Mouse (Mus musculus): ENCODE measurements around the gene Ccdc167.

Gene Ccdc167

DNA sequence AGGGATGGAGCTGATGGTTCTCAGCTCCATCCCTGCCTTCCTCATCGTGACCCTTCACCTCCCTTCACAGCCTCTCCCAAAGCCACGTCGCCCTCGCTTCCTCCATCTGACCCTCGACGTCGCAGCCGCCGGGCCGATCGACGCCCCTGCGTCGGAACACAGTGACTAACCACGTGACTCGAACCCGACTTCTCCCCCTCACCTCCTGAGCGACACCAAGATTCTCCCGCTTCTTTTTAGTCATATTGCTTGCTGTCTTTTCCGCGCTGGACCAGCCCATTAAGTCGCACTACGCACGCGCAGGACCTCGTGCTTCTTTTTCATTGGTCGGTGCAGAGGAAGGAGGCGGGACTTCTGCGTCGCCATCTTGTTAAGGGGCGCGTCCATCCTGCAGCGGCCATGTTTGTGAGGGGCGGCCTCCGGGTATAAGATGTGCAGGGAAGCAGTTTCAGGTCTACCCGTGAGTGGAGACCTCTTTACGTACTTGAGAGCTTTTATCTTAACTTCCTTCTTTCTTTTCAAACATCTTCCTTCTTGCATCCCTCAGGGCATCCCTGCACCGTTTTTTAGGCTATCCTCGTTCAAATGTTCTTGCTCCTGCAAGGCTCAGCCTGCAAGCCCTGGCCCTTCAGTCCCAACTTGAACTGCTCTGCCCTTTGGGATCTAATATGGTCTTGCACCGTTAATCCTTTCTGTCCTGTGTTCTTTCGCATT, at the start of gene Ccdc167:
Gene Ccdc167, minus strand, starts transcription at position 313 of the 714 bp plus-strand sequence.
- in situ Hi-C loops (cut with MboI; ENCODE audit: unreplicated experiment in 2 of 2), result loop anchor here in 1 of 2 experiments (5.0 kb wide), 1 partner anchor 55 kb away; no protein-coding TSS in a partner anchor

DNA sequence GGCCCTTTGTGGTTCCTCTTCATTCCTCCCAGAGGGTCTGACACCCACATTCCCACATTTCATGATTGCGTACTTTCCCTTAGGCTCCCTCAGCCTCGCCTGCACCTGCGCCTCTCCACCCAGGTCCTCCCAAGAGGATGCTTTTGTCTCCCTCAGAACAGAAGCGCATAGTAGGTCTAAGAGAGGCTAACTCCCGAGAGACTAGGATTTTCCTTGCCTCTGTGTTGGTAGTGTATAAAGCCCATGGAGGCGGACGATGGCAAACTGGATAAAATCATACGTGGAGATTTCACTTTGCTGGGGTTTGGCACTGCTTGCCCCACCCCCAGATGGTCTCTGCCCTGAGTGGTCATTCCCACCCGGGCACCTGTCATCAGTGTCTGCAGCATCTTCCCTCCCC, 48.5 kb upstream of the Ccdc167 start:
- in situ Hi-C loops (cut with MboI; ENCODE audit: unreplicated experiment in 2 of 2), result loop anchor here in 1 of 2 experiments (25.0 kb wide), 1 partner anchor 128 kb away; no protein-coding TSS in a partner anchor

DNA sequence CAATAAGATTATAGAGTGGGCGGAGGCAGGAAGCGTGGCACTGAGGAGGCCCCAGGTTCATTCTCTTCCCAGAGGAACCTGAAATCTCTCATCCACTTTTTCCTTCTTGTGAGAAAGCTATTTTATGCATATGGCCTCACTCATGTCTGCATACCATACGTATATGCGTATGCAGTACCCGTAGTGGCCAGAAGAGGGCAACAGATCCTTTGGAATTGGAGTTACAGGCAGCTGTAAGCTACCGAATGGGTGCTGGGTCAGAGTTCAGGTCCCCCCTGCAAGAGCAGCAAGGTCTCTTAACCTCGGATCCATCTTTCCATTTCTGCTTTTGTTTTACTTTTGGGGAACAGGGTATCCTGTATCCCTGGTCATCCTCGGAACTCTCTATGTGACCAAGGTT, 45.7 kb upstream of the Ccdc167 start:
- in situ Hi-C loops (cut with MboI; ENCODE audit: unreplicated experiment in 2 of 2), result loop anchor here in 1 of 2 experiments (5.0 to 25.0 kb wide), 2 partner anchors 50 to 125 kb away; no protein-coding TSS in a partner anchor

DNA sequence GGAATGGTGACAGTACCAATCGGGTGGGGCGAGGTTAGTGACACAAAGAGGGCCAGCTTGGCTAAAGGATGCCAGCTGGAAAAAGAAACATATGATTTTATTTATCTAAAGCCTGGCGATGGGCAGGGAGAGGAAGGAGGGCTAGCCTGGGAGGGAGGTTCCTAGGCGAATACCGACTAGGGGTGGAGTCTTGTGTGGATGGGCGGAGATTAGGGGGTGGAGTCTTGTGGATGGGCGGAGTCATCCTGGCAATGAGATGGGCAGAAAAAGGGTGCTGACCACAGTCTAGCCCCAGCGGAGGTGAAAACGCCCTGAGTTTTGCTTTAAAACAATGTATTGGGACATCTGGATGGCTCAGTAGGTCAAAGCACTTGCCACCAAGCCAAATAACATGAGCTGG, 45.1 kb upstream of the Ccdc167 start:
- in situ Hi-C loops (cut with MboI; ENCODE audit: unreplicated experiment in 2 of 2), result loop anchor here in 1 of 2 experiments (5.0 to 25.0 kb wide), 2 partner anchors 50 to 125 kb away; no protein-coding TSS in a partner anchor

DNA sequence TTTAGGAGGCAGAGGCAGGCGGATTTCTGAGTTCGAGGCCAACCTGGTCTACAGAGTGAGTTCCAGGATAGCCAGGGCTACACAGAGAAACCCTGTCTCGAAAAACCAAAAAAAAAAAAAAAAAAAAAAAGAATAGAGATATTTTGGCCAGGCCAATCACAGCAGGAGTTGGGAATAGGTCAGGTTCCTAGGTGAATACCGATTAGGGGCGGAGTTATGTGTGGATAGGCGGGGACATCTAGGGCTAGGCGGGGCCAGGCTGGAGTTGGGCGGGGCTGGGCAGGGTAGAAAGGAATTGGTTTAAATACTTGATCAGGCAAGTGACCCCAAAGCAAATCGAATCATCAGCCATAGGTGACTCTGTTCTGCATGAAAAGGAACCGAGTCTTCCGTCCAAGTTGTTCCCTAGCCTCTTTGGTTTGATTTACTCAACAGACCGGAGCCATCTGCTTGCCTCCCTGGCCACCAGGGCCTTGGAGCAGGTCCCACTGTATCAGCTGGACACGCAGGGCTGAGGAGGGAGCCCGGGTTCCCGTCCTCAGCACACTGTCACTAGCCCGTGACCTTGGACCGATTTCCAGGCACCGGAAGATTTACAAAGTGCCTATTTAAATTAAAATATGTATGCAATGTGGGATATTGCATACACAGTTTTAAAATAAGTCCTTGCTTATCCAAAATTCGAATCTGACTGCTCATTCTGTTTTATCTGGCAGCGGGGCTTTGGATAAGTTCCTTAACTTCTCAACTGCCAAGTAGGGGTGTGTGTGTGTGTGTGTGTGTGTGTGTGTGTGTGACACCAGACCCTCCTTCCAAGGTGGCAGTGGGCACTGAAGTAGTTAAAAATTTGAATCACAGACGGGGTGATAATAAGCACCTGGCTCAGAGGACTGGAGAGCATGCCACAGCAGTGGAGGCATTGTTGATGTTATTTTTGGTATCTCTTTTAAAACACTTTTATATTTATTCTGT, 43.8 kb upstream of the Ccdc167 start:
- in situ Hi-C loops (cut with MboI; ENCODE audit: unreplicated experiment in 2 of 2), result loop anchor here in 1 of 2 experiments (5.0 to 25.0 kb wide), 2 partner anchors 48 to 123 kb away; no protein-coding TSS in a partner anchor

DNA sequence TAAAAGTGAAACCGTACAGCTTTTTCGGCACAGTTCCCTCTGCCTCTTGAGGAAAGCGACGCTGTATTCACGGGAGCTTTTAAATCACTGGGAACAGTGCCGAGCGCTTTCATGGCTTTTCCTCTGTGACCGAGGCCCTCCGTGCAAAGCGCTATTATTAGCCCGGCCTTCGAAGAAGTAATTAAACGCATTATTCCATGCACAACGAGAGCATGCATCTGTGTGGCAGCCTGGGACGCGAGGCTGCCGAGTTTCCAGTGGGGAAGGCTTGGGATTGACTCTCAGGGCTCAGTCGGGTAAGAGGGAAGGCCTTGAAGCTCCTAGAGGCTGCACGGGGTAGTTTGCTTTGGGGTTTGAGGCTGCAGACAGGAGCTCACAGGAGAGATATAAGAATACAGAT, 43.1 kb upstream of the Ccdc167 start:
- in situ Hi-C loops (cut with MboI; ENCODE audit: unreplicated experiment in 2 of 2), result loop anchor here in 1 of 2 experiments (5.0 to 25.0 kb wide), 2 partner anchors 48 to 123 kb away; no protein-coding TSS in a partner anchor

DNA sequence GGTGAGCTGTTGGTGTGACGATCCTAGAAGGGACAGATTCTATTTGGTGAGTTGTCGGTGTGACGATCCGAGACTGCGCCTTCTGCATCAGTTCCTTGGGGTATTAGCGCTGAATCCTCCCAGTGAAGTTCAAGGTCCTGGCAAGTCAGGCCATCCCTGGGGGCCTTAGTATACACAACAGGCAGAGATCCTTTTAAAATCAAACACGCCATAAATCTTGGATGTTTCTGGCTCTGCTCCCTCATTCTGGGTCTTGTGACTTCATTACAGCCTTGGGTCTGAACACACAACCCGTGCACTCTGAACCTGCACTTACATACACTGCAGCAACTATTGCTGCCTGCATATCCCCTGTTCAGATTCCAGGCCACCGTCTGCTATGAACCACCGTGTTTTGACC, 39.5 kb upstream of the Ccdc167 start:
- in situ Hi-C loops (cut with MboI; ENCODE audit: unreplicated experiment in 2 of 2), result loop anchor here in 1 of 2 experiments (25.0 kb wide), 1 partner anchor 119 kb away; no protein-coding TSS in a partner anchor

DNA sequence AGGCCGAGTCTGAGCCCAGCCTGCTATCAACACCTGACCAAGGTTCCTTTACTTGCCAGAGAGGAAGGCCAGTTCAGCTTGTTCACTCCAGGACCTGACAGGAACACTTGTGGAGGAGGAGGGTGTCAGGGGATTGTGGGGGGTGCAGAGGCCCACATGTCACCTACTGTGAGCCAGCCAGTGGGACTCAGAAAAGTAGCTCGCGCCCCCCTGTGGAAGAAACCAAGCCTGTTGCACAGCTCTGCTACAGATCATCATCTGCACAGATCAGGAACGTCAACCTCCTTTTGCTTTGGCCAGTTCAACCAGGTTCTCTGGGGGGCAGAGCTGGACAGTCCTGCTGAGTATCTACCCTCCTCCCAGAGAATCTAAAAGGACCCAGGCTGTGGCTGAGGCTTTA, 37.7 kb upstream of the Ccdc167 start:
- in situ Hi-C loops (cut with MboI; ENCODE audit: unreplicated experiment in 2 of 2), result loop anchor here in 1 of 2 experiments (25.0 kb wide), 1 partner anchor 117 kb away; no protein-coding TSS in a partner anchor

DNA sequence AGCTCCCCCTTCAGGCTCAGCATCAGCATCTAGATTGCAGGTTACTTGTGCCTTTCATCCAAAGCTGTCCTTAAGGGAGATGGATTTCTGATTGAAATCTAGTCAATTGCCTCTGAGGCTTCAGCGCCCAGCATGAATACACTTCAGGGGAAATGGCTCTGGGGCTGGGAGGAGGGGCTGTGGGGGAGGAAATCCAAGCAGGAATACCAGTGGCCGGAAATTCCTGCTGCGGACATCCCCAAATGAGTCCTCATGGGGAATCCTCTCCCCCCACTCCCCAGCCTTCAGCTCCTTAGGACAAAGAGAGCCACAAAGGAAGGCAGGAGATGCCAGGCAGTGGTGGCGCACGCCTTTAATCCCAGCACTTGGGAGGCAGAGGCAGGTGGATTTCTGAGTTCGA, 30.6 kb upstream of the Ccdc167 start:
- in situ Hi-C loops (cut with MboI; ENCODE audit: unreplicated experiment in 2 of 2), result no loop called here

DNA sequence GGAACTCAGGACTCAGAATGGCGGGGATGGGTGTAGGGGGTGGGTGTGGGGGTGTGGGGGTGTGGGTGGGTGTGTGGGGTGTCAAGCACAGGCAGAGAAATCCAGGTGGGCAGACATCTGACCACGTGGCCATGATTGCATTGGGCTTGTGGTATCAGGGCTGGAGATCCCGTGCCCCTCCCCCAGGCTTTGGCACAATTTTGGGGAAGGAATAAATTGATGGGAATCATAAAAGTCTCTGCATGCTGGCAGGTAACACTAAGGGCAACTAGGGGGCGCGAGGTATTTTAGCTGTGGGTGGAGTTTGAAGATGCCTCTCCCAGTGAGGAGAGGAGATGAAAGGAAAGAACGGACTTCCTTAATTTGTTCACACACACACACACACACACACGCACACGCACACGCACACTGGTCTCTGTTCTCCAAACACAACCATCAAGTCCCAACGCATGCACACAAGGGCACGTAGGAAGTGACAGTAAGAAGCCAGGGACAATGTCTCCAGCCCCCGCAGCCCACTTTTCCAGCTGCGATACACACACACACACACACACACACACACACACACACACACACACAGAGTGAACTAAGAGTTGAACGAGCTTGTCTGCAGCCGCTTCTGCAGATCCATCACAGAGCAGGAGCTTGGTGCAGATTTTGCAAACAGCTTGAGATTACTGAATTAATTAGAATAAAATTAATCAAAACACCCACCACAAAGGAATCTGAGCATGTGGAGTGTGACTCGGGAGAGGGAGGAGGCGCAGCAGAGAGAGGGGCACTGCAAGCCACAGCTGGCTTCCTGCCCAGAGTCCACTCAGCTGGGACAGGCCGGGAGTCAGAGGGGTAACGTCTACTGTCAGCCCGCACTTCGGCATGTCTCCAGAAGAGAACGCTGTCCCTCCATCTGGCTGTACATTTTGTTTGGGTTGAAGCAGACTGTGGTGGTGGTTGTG, 21.3 kb upstream of the Ccdc167 start:
- in situ Hi-C loops (cut with MboI; ENCODE audit: unreplicated experiment in 2 of 2), result no loop called here

DNA sequence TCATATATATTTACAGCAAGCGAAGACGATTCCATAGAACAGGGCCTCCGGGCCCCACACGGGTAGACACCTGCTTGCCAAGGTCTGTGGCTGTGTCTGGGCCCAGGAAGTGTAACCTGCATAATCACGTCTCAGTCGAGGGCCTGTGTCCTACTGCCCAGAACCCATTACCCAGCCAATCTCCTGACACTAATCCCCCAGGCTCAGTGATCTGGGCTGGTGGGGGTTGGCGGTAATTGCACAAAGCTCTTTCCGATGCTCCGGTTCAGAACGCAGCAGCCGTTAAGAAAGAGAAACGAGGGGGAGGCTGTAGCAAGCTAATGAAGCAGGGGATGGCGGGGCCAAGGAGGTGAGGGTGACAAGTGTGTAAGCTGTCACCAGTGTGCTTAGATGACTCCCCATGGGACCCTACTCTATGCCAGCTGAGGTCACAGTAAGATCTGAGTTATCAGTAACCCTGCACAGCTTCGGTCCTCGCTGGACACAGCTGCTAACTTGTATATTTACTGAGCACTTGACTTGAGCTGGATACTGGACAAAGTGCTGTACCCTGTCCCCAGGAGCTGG, 19.7 kb upstream of the Ccdc167 start:
- in situ Hi-C loops (cut with MboI; ENCODE audit: unreplicated experiment in 2 of 2), result no loop called here

DNA sequence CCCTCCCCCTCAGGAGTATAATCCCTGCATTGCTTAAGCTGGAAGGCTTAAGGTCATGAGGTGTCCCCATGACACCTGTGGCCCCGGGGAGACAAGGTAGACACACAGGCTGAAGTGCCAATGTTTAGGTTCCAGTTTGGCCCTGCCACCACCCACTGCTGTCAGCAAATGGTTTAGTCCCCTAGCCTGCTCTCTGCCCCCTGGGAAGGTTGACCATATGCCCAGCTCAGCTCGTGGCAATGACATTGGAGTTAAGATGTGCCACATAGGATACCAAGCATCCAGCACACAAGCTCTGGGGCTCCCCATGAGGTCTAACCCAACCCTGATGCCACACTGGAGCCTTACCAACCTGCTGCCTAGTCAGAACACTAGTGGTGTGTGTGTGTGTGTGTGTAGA, 15.7 kb upstream of the Ccdc167 start:
- in situ Hi-C loops (cut with MboI; ENCODE audit: unreplicated experiment in 2 of 2), result no loop called here

DNA sequence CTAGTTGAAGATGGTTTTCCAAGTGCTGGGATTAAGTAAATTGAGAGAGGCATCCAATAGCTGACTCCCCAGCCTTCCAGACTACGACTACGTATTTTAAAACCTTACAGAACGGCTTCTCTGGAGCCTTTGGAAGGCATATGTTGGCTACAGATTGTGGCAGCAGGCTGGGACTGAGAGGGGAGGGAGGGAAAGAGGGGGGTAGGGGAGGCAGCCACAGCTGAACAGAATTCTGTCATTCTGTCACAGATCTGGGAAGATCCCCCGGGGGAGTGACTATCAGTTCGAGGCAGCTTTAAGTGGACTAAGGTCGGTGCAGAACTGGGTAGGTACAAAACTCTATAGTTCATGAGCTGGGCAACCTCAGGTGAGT, 15.1 kb upstream of the Ccdc167 start:
- in situ Hi-C loops (cut with MboI; ENCODE audit: unreplicated experiment in 2 of 2), result no loop called here

DNA sequence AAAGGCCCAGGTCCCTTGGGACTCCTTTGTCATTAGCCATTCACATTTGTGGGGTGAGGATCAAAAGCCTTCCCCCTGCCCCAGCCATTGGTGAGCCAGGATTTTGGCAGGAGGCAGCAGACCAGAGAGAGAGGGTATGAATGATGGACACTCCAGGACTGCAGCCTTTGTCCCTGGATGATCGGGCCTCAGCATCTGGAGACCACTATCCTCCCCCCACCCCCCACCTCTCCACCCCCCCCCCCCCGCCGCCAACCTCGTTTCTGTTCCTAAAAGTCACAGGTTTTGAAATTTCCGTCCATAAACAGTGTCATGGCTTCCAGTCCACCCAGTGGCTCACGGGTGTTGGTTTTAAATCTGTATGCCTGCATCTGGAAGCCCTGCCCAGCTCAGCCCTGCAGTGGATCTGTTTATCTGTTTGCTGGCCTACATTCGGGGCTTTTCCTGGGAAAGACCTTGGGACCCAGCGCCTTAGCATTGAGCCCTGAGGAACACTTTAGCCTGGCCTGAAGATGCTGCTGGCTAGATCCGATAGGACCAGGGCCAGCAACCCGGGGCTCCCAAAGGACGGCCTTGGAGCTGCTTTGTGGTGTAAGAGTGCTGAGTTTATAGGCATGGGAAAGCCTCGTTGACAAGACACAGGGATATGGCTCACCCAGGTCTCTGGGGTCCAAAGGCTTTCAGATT, 14.6 kb upstream of the Ccdc167 start:
- in situ Hi-C loops (cut with MboI; ENCODE audit: unreplicated experiment in 2 of 2), result no loop called here

DNA sequence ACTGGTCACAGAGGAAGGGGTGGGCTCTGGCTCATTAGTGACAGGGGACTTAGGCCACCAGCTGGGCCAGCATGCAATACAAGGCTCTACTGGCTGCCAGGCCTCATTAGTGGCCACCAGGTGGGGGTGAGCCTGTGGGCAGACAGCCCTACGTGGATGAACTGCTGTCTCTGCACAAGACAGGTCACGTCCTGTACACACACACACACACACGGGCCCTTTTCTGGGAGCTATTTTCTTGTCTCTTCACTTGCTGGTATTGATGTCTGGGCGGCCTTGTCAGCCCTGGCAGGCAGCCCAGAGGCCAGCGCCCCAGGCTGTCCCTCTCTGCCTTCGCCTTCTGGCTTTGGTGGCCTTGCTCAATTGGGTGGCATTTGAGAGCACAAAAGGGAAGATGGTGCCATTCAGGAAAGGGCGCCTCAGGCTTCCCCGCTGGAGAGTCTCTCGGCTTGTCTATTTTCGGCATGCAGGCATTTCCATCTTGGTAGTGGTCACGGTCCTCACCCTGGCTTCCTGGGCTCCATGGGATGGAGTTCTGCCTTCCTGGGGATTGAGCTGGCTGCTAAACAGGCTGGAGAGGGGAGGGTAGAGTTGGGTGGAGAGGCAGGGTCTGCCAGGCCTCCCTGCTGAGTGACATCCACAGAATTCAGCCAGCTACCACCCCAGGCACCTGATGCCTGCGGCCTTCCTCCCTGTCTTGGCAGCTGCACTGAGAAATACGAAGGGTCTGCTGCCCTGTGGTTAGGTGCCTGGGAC, 13.8 kb upstream of the Ccdc167 start:
- in situ Hi-C loops (cut with MboI; ENCODE audit: unreplicated experiment in 2 of 2), result no loop called here

DNA sequence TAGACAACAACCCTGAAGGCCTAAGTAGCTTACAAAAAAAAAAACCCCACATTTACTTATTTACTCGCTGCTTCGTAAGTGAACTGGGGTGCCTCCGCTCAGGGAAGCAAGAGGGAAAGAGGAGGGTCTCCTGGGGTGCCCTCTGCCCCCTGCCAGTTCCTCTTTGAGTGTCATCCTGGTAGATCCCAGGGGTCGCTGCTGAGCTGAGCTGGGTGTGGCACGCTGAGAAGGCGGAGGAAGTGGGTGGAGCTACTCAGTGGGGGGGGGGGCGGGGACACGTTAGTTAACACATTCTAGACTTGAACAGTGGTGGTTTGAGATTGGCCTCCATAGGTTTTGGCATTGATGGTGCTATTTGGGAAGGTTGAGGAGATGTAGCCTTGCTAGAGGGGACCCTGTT, 11.2 kb upstream of the Ccdc167 start:
- in situ Hi-C loops (cut with MboI; ENCODE audit: unreplicated experiment in 2 of 2), result no loop called here

DNA sequence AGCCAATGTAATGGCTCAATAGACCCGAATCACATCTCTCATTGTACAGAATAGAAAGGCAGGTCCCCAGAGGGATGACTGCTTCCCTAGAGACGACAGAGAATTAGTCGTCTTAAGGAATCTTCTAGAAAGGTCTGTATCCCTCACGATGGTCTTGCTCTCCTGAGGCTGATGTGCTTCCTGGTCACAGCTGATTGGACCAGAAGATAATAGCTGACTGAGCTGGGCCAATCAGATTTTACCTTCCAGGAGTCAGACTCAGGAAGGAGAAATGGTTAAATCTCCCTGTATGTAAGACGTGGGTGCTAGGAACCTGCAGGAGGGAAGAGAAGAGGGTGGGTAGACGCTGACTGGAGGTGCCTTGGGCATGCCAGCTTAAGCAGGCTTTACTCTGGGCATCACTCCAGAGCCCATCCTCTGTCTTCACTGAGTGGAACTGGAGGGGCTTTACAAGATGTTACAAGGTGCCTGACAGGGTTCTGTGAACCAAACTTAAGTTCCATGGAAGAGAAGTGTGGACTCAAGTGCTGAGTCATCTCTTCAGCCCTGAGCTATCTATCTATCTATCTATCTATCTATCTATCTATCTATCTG, 8.3 kb upstream of the Ccdc167 start:
- in situ Hi-C loops (cut with MboI; ENCODE audit: unreplicated experiment in 2 of 2), result no loop called here

DNA sequence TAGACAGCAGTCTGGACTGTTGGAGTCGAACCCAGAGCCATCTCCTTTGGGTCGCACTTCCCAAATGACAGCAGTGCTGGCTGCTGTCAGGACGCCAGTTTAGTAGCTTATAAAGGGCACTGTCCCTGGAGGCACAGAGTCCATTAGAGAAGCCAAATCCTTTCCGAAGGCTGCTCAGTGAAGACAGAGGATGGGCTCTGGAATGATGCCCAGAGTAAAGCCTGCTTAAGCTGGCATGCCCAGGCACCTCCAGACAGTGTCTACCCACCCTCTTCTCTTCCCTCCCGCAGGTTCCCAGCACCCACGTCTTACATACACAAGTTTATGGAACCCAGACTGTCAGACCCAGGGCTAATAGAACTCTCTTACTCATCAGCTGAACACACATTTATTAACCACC, 7.8 kb upstream of the Ccdc167 start:
- in situ Hi-C loops (cut with MboI; ENCODE audit: unreplicated experiment in 2 of 2), result no loop called here
